Mouse (Mus musculus) WW6 (cell line): ENCODE data around the gene Agap1.

Source experiments
- DNase-seq: peaks from one replicate; pipeline ENCODE4 v3.0.0-alpha.2; 2013; ENCODE audit warnings: low read depth, low spot score

Agap1 gene

GRCm38 (mm10) chr1:89542464-89542863 is 87.9 kb downstream of the Agap1 start:
- DNase-seq, result no peak

- DNase-seq, result no peak
These were observed 88.7 kb downstream of the Agap1 start for GRCm38 (mm10) chr1:89543312-89543711.

- no peak for DNase-seq
These were observed 89.5 kb downstream of the Agap1 start for GRCm38 (mm10) chr1:89544094-89544493.

GRCm38 (mm10) chr1:89545099-89545498 is 90.5 kb downstream of the Agap1 start:
- no peak for DNase-seq

GRCm38 (mm10) chr1:89547525-89548504 is 93.2 kb downstream of the Agap1 start:
- no peak for DNase-seq

GRCm38 (mm10) chr1:89550061-89550869 is 95.7 kb downstream of the Agap1 start:
- no peak for DNase-seq

- DNase-seq, result no peak
These were observed 97.9 kb downstream of the Agap1 start for GRCm38 (mm10) chr1:89552470-89552869.

GRCm38 (mm10) chr1:89553791-89554190 is 99.2 kb downstream of the Agap1 start:
- no peak for DNase-seq

- no peak for DNase-seq
These were observed 100.6 kb downstream of the Agap1 start for GRCm38 (mm10) chr1:89554969-89555856.

- no peak for DNase-seq
These were observed 101.4 kb downstream of the Agap1 start for GRCm38 (mm10) chr1:89556006-89556405.

GRCm38 (mm10) chr1:89557401-89557800 is 102.8 kb downstream of the Agap1 start:
- DNase-seq, result no peak

- no peak for DNase-seq
These were observed 103.5 kb downstream of the Agap1 start for GRCm38 (mm10) chr1:89558080-89558479.

- DNase-seq, result no peak
These were observed 108.8 kb downstream of the Agap1 start for GRCm38 (mm10) chr1:89563399-89563798.

GRCm38 (mm10) chr1:89566578-89567488 is 112.2 kb downstream of the Agap1 start:
- DNase-seq, result no peak

GRCm38 (mm10) chr1:89568546-89569405 is 114.2 kb downstream of the Agap1 start:
- no peak for DNase-seq

GRCm38 (mm10) chr1:89570522-89571299 is 116.1 kb downstream of the Agap1 start:
- no peak for DNase-seq

GRCm38 (mm10) chr1:89573486-89573885 is 118.9 kb downstream of the Agap1 start:
- no peak for DNase-seq
